Mouse (Mus musculus): ENCODE data around the gene Rho. TPM values are rescaled to one million over a fixed set of nuclear protein-coding genes. Genes with fewer than 3 reads are reported as not detected.

Gene Rho
- polyA plus RNA-seq, 1 experiment from 2014 or later = 0.25 TPM

DNA sequence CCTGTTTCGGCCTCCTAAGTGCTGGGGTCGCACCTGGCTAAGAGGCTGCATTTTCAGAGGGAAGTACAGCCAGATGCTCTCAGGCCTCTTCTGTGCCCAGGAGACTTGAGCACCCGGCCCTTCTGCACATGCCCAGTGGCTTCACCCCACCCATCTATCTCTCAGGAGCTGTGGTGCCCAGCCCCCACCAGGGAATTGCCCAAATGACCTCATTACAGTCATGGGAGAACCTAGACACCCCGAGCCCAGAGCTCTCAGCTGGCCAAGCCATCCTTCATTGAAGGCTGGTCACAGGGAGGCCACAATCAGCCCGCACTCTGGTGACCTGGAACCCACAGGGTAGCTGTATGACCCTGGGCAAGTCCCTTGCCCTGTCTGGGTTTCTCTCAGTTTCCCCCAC is 57.5 kb downstream of the Rho start:
- H3K4me3 ChIP-seq (ENCODE audit: low read depth, low read length) = no peak overlapping the region
- no peak overlapping the region for H3K9ac ChIP-seq (replicated peaks; ENCODE audit: low read depth, low read length)
- peak overlapping the region; percentile 88; the same call in 1 of the 2 replicates for H3K4me2 ChIP-seq (replicated peaks; ENCODE audit: low read depth, low read length)
- H3K36me3 ChIP-seq (ENCODE audit: control insufficient read depth, insufficient read depth, low read length) = no peaks in the 10 kb centered on the region
- no peak overlapping the region for H3K27ac ChIP-seq (ENCODE audit: low read length)
- peaks cover 53% of the 10 kb centered on the region for H3K4me1 ChIP-seq (ENCODE audit: control insufficient read depth, insufficient read depth, low read length)
- WGBS = 71% methylated on average over 5 of the region's 5 CpGs
- no peak for ATAC-seq (ENCODE audit: insufficient number of reproducible peaks, insufficient read depth, low FRiP score, low read depth)
- H3K9me3 ChIP-seq (ENCODE audit: control insufficient read depth, low read depth, low read length) = no peaks in the 10 kb centered on the region
- peaks cover 8% of the 10 kb centered on the region; the same call in 1 of the 2 replicates for H3K27me3 ChIP-seq (ENCODE audit: control insufficient read depth, insufficient read depth, low read length)

DNA sequence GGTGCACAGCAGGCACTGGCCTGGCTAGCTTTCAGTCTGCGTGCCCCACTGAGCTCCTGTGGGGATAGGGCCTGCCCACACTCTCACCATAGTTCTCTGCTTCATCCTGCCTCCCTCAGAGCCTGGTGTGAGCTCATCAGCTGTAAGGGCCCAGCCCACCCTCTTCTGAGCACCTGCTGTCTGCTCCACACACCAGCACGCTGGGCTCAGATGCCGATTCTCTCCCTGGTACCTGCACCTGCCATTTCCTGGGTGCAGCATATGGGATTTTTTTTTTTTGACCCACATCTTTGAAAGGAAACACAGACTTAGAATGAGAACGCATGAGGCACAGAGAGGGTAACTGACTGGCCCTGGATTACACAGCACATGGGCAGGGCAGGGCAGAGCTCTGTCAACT is 58.1 kb downstream of the Rho start:
- 73% methylated on average over 4 of the region's 4 CpGs for WGBS
- Histone ChIP-seq H3K36me3 (ENCODE audit: control insufficient read depth, insufficient read depth, low read length) (no peaks in the 10 kb centered on the region), H3K27me3 (ENCODE audit: control insufficient read depth, insufficient read depth, low read length) (peaks cover 8% of the 10 kb centered on the region; the same call in 1 of the 2 replicates), H3K4me1 (ENCODE audit: control insufficient read depth, insufficient read depth, low read length) (peaks cover 52% of the 10 kb centered on the region), H3K9ac (replicated peaks; ENCODE audit: low read depth, low read length) (no peak overlapping the region), H3K4me3 (ENCODE audit: low read depth, low read length) (peak overlapping the region; percentile 1; the same call in 1 of the 2 replicates), H3K27ac (ENCODE audit: low read length) (no peak overlapping the region), H3K4me2 (replicated peaks; ENCODE audit: low read depth, low read length) (peak overlapping the region; percentile 88; the same call in 1 of the 2 replicates), H3K9me3 (ENCODE audit: control insufficient read depth, low read depth, low read length) (no peaks in the 10 kb centered on the region)
- no peak for ATAC-seq (ENCODE audit: insufficient number of reproducible peaks, insufficient read depth, low FRiP score, low read depth)

Other genes with a start within 250 kb of the Rho start
- 3.3 and 4.8 TPM in 2 replicates for gene Tmem40, start 169.3 kb upstream of the Rho start, polyA plus RNA-seq (2014; fragmentation: Nextera tagmentation; extraction: Ambion mirVana)
- 27.7 and 31.0 TPM in 2 replicates for gene Cand2, start 157.2 kb upstream of the Rho start, polyA plus RNA-seq (2014; fragmentation: Nextera tagmentation; extraction: Ambion mirVana)
- 2,694 and 2,736 TPM in 2 replicates for gene Rpl32, start 123.0 kb upstream of the Rho start, polyA plus RNA-seq (2014; fragmentation: Nextera tagmentation; extraction: Ambion mirVana)
- gene Efcab12, start 93.3 kb upstream of the Rho start, polyA plus RNA-seq (2014; fragmentation: Nextera tagmentation; extraction: Ambion mirVana) = 0.87 and 0.91 TPM in 2 replicates
- gene Mbd4, start 78.4 kb upstream of the Rho start, polyA plus RNA-seq (2014; fragmentation: Nextera tagmentation; extraction: Ambion mirVana) = 16.4 and 20.6 TPM in 2 replicates
- gene Ift122, start 78.3 kb upstream of the Rho start, polyA plus RNA-seq (2014; fragmentation: Nextera tagmentation; extraction: Ambion mirVana) = 22.2 and 23.9 TPM in 2 replicates
- gene H1foo, start 13.2 kb downstream of the Rho start, polyA plus RNA-seq (2014; fragmentation: Nextera tagmentation; extraction: Ambion mirVana) = not detected in 2 replicates
- gene Plxnd1, start 63.3 kb downstream of the Rho start, polyA plus RNA-seq (2014; fragmentation: Nextera tagmentation; extraction: Ambion mirVana) = 43.1 and 44.5 TPM in 2 replicates